Mouse (Mus musculus) heart, postnatal 25 days (tissue): ENCODE results near the gene Map7d1. TPM values are rescaled to one million over a fixed set of nuclear protein-coding genes. Genes with fewer than 3 reads are reported as not detected.

Source experiments
- DNase-seq: peaks from one replicate; pipeline ENCODE4 v3.0.0; 2022; ENCODE audit warnings: low spot score
- intact Hi-C: fragments of 180-260 bp; cut with DNase I; formaldehyde crosslinking; loops from one replicate; pipeline ENCODE4 v1.15.1; 2025
- total RNA-seq, 2 experiments: library from RNA; stranded (reverse); gene quantifications; 2 replicates each; pipeline ENCODE4 v1.2.3; 2021

Map7d1 gene
- total RNA-seq, 2 experiments from 2014 or later: 255 to 285 TPM

DNA sequence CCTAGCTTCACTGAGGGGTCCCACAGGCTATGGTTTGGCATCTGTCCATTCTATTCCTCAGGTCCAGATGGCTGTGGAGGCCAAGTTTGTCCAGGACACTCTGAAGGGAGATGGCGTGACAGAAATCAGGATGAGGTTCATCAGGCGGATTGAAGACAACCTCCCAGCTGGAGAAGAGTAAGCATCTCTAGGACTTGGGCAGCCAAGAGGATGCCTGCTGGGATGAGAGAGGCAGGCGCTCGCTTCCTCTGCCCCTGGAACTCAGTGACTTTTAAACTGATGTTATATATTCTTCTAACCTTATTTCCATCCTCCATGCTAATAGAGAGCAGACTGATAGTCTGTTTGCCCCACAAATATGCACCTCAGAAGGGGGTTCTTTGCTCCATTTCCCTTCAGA, 18.9 kb upstream of the Map7d1 start:
- intact Hi-C loops: no loop called here
- DNase-seq: no peak

GRCm38 (mm10) chr4:126273753-126274152, 17.6 kb upstream of the Map7d1 start:
- DNase-seq: no peak
- intact Hi-C loops: no loop called here

DNA sequence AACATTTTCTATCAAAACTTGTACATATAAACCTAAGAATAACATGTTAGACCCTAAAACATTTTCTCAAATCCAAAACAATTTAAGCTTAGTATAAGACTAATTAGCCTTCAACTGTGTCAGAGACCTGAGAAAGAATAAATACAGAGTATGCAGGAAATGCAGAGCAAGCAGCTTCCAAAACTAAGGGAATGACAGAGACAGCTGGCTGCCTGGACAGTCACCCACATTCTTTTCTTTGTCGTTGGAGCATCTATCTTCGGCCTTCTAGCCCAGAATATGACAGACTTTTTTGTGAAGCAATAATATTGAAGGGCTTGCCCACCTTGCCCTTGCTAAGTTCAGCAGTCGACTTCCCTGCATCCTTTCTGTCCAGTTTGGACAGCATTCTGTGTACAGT, 13.1 kb upstream of the Map7d1 start:
- intact Hi-C loops: no loop called here

DNA sequence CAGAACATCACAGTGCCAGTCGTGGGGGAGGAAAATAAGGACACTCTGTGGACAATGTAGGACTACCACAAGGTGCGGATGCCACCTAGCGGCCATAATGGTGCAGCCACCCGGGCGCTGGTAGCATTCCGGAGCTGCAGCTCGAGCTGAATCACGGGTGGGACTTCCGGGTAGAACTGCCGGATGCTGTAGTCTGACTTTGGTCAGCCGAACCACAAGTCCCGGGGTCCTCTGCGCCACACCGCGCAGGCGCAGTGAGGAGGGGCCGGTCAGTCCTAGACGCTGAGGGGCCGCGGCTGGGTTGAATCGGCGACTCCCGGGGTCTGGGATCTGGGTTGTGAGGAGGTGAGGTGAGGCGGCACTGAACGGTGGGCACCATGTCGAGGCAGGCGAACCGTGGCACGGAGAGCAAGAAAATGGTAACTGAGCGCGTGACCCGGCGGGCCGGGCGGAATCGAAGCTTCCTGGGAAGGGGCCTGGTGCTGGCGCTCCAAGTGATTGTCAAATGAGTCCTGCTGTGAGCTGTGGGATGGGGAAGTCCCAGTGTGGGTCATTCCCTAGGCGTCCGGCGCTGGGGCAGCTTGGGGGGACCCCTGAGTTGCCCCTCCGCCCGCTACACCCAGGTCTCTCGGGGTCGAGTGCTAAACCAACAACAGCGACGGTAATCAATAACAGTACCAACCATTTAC, 6.1 kb upstream of the Map7d1 start, which contains the start of gene Trappc3:
Gene Trappc3 (plus strand): TSS at position 207 of the 689 bp plus-strand sequence.
- intact Hi-C loops: loop anchor here (1.0 to 5.0 kb wide), 2 partner anchors 35 to 165 kb away; partner anchors contain the start of gene Lsm10

More for the DNA sequence above, 13.1 kb upstream of the Map7d1 start:
- no peak for DNase-seq

DNA sequence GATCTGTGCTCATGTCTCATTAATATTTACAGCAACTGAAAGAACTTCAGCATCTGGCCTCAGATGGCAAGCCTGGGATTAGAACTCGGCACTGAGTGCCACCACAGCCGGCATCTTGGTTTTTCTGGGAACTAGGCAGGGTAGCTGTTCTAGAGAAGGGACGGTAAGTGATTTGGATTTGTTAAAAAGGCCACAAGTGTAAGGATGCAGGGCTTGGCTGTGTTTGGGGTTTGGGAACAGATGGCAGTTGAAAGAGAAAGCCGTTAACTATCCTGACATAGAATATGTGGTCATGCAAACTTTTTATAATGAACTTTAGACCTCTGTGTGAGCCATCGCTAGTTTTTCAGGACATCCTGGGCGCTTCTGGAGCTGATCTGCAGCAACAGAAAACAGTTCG, 5.5 kb upstream of the Map7d1 start:
- intact Hi-C loops: loop anchor here (1.0 to 5.0 kb wide), 3 partner anchors 34 to 164 kb away; partner anchors contain the start of gene Lsm10
- DNase-seq: no peak

More for the DNA sequence above, 6.1 kb upstream of the Map7d1 start, which contains the start of gene Trappc3:
- DNase-seq: peak; percentile 99

- no peak for DNase-seq
- intact Hi-C loops: loop anchor here (1.0 to 5.0 kb wide), 2 partner anchors 80 to 164 kb away; partner anchors contain the start of gene Lsm10
These were observed 5.1 kb upstream of the Map7d1 start for GRCm38 (mm10) chr4:126261266-126261665.

- intact Hi-C loops: loop anchor here (1.0 to 5.0 kb wide), 2 partner anchors 79 to 163 kb away; partner anchors contain the start of gene Lsm10
- peak; percentile 90 for DNase-seq
These were observed 4.5 kb upstream of the Map7d1 start for GRCm38 (mm10) chr4:126260520-126261201.

DNA sequence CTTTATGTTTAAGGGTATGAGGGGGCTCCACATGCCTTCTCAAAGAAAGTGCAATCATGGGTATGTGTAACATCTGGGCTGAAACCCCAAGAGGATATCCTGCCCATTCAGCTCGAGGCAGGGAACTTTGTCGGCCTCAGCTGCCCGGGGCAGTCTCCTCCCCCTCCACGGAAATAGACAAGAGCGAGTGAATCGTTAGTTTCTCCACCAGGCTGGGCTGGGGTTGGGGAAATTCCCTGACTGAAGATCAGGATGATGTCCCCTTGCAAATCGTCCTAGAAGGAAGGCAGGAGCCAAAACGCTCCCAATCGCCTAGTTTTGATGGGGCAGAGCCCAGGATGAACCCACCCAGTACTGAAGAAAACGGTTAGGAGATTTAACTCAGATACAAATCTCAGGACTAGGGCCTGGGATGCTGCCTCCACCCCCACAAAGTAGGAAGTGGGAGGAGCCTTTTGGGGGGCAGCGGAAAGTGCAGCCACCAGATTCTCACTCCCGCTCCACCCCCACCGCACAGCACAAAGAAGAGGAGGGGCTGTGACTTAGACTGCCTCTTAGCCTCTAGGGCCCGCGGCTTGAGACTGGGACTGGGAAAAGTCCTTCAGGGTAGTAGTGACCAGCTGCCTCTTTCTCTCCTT, 3.5 kb upstream of the Map7d1 start:
- peak; percentile 86 for DNase-seq
- intact Hi-C loops: loop anchor here (5.0 kb wide), 1 partner anchor 162 kb away; the partner anchor contains the start of gene Lsm10

GRCm38 (mm10) chr4:126259063-126259462, 2.9 kb upstream of the Map7d1 start:
- DNase-seq: no peak
- intact Hi-C loops: no loop called here

GRCm38 (mm10) chr4:126256967-126257881, 1.1 kb upstream of the Map7d1 start:
- no peak for DNase-seq

GRCm38 (mm10) chr4:126255113-126256001, 786 bp downstream of the Map7d1 start:
- intact Hi-C loops: no loop called here
- DNase-seq: no peak

More at GRCm38 (mm10) chr4:126256967-126257881, 1.1 kb upstream of the Map7d1 start:
- intact Hi-C loops: no loop called here

- DNase-seq: peak; percentile 62
- intact Hi-C loops: no loop called here
These were observed 1.6 kb downstream of the Map7d1 start for GRCm38 (mm10) chr4:126254315-126255112.

GRCm38 (mm10) chr4:126253637-126254272, 2.4 kb downstream of the Map7d1 start:
- no peak for DNase-seq
- intact Hi-C loops: no loop called here

DNA sequence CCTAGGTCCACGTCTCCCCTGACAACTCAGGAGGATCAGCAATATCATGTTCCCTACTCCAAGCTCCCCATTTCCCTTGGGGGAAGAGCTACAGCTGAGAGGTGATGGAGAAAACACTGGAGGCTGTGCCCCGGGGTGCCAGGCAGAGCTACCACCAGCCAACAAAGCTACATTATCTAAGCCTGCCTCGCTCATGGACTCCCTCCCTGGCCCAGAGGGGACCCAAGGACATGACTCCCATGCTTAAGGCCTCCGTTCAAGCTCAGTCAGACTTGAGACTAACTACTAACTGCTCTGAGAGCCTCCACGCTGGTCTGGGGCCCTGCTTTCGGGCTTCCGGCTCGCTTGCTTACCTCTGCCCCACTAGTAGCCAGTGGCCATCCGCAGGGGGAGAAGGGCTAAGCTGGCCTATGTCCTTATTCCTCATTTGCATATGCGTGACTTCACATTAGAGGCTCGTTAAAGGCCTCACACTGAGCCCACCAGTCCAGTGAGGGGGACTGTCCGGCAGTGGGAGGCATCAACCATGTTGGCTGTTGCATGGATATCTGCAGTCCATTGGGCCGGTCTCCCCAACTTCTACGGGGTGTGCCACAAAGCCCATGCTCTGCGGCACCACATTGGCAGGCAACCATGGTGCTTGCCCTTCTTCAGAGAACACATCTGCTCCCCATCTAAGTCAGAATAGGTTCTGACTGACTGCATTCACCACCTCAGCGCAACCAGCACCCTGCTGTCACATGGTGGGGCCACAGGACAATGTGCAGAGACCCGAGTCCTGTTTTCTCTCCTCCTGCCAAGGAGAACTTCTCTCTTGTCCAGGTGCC, 3.5 kb downstream of the Map7d1 start:
- intact Hi-C loops: no loop called here
- no peak for DNase-seq

GRCm38 (mm10) chr4:126251655-126252254, 4.4 kb downstream of the Map7d1 start:
- intact Hi-C loops: no loop called here
- DNase-seq: peak; percentile 68

GRCm38 (mm10) chr4:126250659-126251058, 5.5 kb downstream of the Map7d1 start:
- DNase-seq: no peak
- intact Hi-C loops: no loop called here
